Mouse (Mus musculus) bone marrow macrophage, adult 2 months (primary cell): ENCODE data around the gene Tubb1. TPM values are rescaled to one million over a fixed set of nuclear protein-coding genes. Genes with fewer than 3 reads are reported as not detected.

Source experiments
- H3K27ac ChIP-seq: 2 replicates; pipeline ENCODE4 v1.5.1; 2012; ENCODE audit warnings: low read depth, low read length; ENCODE audit not compliant: insufficient read depth
- H3K4me1 ChIP-seq: 2 replicates; pipeline ENCODE4 v1.6.1; 2012; ENCODE audit warnings: low read length; ENCODE audit not compliant: control insufficient read depth, insufficient read depth
- H3K4me3 ChIP-seq: 2 replicates; pipeline ENCODE4 v1.5.1; 2012; ENCODE audit warnings: mild to moderate bottlenecking, low read length, moderate library complexity; ENCODE audit not compliant: insufficient read depth
- CTCF ChIP-seq: IDR thresholded peaks from 2 replicates; pipeline ENCODE4 v1.5.1; 2012; ENCODE audit warnings: low read depth, mild to moderate bottlenecking, low read length, moderate library complexity
- POLR2A ChIP-seq: IDR thresholded peaks from 2 replicates; pipeline ENCODE4 v1.6.1; 2012; ENCODE audit warnings: mild to moderate bottlenecking, low read depth, low read length, borderline replicate concordance
- polyA plus RNA-seq: library from polyadenylated mRNA; stranded (reverse); fragments of >200 nt; gene quantifications from 2 replicates; pipeline ENCODE4 v1.2.4, GENCODE M21; 2012; ENCODE audit not compliant: missing spikeins, insufficient read depth, insufficient read length

The Tubb1 gene
- not detected in 2 replicates for polyA plus RNA-seq

DNA sequence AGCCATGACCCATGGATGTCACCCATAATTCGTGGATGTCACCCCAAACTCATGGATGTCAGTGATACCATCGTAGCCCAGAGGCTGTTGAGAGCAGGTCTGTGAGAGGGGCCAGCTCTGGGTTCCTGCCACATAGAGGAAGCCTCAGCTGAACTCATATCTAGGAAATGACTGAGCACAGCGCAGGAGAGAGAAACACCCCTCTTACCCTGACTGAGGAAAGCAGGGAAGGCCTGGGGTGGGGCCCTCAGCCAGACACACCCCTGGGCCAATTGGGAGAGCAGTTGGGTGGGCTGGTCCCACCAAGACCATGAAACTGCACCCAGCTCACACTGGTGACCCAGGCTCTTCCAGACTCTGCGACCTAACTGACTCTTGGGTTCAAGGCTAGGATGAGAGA lies at the start of gene Tubb1:
TSS of gene Tubb1 (plus strand) at position 343 of the 400 bp plus-strand sequence.
- H3K27ac ChIP-seq: no peak within 1 kb of the TSS
- no peak within 1 kb of the TSS for H3K4me3 ChIP-seq
- peaks cover 5% of the 10 kb centered on the region; the same call in 1 of the 2 replicates for H3K4me1 ChIP-seq
- no peak for TF ChIP-seq CTCF
- TF ChIP-seq POLR2A: no peak

DNA sequence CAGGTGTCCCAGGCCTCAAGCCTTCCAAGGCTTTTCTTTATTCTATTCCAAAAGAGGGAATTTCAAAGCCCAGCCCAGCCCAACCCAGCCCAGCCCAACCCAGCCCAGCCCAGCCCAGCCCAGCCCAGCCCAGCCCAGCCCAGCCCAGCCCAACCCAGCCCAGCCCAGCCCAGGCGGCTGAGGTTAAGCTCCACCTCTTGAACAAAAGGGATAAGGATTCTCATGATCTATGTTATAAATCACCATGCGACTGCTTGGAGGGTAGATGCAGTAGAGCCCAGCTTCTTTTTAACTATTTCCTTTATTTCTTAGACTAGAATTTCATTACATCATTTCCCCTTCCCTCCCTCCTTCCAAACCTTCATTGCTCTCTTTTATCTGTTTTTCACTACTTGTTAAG lies 40.3 kb upstream of the Tubb1 start:
- no peak overlapping the region for H3K4me3 ChIP-seq
- TF ChIP-seq POLR2A (no peak), CTCF (no peak)
- H3K27ac ChIP-seq: no peak overlapping the region
- no peaks in the 10 kb centered on the region for H3K4me1 ChIP-seq

DNA sequence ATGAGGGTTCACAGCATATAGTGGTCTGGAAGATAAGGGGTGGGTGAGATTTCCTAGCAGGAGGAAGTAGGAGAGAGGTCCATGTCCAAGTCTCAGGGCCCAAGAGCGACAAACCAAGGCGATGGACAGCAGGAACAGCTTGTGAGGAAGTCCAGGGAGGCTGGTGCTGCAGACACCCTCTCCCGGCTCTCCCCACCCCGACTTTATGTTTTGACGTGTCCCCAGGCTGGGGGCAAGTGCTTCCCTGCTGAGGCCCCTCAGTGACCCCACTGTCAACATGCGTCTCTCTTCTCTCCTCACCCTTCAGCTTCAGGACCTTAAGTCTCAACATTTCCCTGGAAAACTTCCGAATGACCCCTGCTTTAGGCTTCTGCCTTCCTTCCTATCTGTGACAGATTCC lies 37.4 kb upstream of the Tubb1 start:
- no peak overlapping the region for H3K4me3 ChIP-seq

DNA sequence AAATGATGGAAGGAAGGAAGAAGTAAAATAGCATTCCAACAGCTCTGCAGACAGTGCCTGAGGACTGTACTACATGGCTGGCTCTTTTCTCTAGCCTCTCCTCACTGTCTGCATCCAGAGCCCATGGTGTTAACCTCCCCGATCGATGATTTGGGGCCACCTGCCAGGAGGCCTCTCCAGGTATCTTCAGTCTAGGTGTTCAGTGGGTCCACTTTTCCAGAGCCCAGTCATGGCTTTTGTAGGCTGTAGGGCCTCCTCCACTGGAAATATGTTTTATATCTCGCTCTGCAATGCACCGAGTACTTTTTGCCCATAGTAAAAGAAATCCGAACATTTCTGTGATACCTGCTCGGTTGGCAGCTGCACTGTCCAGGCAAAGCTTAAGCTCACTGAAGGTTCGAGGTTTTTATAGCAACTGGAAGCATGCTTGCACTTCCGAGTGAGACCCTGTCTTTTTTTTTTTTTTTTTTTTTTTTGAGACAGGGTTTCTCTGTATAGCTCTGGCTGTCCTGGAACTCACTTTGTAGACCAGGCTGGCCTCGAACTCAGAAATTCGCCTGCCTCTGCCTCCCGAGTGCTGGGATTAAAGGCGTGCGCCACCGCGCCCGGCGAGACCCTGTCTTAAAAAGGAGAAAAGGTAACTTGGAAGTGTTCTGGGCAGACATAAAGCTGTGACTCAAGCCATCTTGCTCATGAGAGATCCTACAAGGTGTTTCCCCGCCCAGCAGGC lies 35.3 kb upstream of the Tubb1 start:
- Histone ChIP-seq H3K4me1 (peaks cover 6% of the 10 kb centered on the region), H3K4me3 (no peak overlapping the region)
- TF ChIP-seq CTCF (no peak), POLR2A (no peak)

More for the DNA sequence above, 37.4 kb upstream of the Tubb1 start:
- no peak overlapping the region for H3K27ac ChIP-seq
- H3K4me1 ChIP-seq: peaks cover 6% of the 10 kb centered on the region
- TF ChIP-seq POLR2A (no peak), CTCF (no peak)

DNA sequence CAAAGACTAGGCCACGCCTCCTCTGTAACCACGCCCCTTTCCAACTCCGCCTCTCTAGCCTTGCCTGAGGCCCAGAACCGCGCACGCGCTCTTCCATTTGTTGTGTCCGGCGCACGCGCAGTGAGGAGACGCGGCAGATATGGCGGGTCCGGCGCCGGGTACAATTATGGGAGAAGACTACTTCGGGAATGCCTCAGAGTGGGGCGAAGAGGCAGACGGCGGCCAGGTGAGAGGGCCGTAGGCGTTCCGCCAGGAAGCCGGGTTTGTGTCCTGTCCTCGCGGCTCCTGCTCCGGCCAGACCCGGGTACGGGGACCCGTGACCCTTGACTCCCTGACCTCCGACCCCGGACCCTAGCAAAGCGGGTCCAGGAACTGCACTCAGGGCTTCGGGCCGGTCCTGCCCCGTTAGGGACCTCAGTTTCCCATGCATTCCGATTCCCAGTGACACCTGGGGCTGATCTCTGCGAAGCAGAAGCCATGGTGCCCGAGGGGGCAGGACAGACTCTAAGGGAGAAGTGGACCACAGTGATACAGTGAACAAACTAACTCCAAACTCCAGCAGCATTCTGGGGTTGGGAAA lies 34.7 kb upstream of the Tubb1 start, which contains the start of gene Nelfcd:
TSS of gene Nelfcd (plus strand) at position 74 of the 580 bp plus-strand sequence.
- H3K27ac ChIP-seq: no peak within 1 kb of the TSS
- peaks cover 6% of the 10 kb centered on the region for H3K4me1 ChIP-seq
- TF ChIP-seq POLR2A: no peak
- no peak for TF ChIP-seq CTCF
- H3K4me3 ChIP-seq: peak within 1 kb of the TSS; percentile 87

More for the DNA sequence above, 35.3 kb upstream of the Tubb1 start:
- no peak overlapping the region for H3K27ac ChIP-seq

DNA sequence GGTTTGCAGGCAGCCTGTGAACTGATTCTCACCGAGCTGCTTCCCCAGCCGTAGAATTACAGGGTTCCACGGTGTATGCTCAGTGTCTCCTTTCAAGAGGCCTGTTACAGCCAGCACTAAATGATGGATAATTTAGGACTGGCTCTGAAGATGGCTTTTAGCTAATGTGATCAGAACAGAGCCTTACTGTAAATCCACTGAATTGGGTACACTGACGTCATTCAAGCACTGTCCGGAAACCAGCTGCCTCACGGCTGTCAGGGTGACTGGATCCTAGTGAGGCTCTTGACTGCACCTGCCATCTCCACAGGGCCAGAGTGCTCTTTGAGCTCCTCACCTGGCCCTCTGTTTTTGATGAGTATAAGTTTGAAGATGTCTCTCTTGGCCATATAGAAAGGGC lies 29.4 kb upstream of the Tubb1 start:
- Histone ChIP-seq H3K27ac (no peak overlapping the region), H3K4me3 (no peak overlapping the region), H3K4me1 (peaks cover 6% of the 10 kb centered on the region)
- TF ChIP-seq CTCF (no peak), POLR2A (no peak)

DNA sequence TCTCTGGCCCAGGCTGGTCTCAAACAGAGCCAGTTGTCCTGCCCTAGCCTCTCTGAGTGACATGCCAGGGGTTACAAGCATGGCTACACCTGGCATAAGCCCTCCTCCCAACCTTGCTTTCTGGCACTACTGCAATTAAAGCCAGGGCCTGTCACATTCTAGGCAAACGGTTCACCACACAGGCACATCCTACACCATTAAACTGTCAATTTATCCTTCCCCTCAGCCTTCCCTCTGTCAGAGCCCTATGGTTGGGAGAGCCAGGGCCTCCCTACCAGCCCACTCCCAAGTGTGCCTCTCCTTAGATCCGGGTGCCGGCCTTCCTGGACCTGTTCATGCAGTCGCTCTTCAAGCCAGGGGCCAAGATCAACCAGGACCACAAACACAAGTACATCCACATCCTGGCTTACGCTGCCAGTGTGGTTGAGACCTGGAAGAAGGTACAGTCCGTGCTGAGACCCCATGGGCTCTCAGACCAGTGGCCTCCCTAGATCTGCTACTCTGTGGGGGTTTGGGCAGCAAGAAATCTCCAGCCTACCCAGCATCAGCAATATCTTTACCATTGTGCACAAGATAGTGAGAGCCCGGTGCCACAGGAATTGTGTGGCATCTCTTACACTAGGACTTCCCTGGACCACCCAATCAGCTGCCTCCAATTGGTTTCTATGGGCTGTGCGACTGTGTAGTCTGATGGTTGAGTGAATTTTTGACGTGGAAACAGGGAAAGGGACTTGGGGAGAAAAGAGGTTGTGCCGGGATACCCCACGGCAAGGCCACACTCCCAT lies 26.0 kb upstream of the Tubb1 start:
- no peak overlapping the region for H3K4me3 ChIP-seq
- no peak for TF ChIP-seq CTCF
- no peak for TF ChIP-seq POLR2A
- no peak overlapping the region for H3K27ac ChIP-seq
- H3K4me1 ChIP-seq: no peaks in the 10 kb centered on the region

DNA sequence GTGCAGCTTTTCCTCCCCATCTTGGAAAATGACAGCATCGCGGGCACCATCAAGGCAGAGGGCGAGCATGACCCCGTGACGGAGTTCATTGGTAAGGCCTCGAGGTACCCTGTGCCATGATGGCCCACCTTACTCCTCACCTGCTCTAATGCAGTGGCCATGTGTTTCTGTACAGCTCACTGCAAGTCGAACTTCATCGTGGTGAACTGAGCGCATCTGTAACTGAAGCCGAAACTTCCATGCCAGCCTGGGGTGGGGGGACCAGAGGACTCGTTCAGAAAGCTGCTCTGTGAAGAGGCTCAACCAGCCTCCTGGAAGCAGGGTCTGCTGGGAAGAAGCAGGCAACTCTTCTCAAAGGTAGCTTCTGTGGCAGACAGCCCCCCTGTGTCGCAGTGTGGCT lies 23.6 kb upstream of the Tubb1 start:
- Histone ChIP-seq H3K4me1 (no peaks in the 10 kb centered on the region), H3K4me3 (no peak overlapping the region), H3K27ac (no peak overlapping the region)
- TF ChIP-seq POLR2A (no peak), CTCF (no peak)

DNA sequence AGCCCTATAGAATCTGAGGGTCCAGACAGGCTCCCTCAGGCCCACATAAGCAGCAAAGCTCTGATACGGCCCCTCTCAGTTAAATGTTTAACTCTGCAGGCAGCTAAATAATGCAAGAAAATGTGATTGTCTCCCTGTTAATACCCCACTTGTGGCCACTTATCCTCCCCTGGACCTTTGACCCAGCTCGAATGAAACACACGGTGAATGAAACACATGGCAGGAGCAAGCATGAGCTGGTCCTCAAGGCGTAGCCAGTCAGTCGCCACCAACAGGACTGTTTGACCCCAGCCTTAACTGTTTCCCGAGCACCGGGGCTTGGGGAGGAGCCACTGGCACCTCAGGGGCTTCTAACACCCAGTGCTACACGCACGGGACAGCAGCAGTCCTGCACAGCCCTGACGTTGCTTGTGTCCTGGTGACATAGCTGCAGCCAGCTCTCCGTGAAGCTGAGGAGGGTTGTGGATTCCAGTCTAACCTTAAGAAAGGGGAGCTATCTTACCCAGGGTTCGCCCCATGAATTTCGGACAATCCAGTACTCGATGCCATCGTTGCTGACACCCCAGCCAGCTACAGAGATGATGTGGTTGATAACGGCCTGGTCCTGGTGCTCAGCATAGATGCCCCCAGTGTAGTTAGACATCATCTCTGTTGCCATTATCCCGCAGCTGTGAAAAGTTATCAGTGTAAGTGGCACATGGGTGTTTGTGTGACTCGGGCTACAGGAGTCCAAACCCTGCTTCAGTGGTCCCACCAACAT lies 22.2 kb upstream of the Tubb1 start:
- Histone ChIP-seq H3K27ac (no peak overlapping the region), H3K4me1 (peaks cover 7% of the 10 kb centered on the region), H3K4me3 (no peak overlapping the region)
- TF ChIP-seq POLR2A: no peak
- no peak for TF ChIP-seq CTCF

DNA sequence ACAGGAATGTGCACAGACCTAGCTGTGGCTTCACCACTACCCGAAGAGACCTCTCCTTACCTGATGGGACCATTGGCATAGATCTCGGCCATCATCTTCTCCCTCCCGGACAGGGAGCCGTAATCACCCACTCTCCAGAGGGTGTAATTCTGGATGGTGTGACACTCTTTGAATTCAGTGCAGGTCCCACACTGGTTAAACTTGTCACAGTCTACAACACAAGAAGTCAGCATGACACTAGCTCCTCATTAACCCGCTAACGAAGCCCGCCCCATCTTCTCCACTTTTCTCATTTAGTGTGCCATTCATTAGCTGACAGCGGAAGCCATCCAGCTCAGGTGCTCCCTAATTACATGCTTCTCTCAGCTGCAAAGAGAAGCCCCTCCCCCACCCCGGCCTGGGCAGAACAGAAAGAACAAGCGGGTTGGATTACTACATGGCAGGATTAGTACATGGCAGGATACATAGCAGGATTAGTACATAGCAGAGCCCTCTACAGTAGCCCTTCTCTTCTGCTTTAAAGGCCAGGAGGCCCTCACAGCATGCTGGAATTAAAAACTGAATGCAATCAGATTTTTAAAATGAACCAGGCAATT lies 21.4 kb upstream of the Tubb1 start:
- no peak for TF ChIP-seq POLR2A
- Histone ChIP-seq H3K4me3 (no peak overlapping the region), H3K27ac (no peak overlapping the region), H3K4me1 (peaks cover 12% of the 10 kb centered on the region)
